Mouse (Mus musculus) lung, adult 2 months (tissue): ENCODE results near the gene Ywhaq.

ENCODE experiments used
- CTCF ChIP-seq: fragments of 200-500 bp; IDR thresholded peaks from 2 replicates; pipeline ENCODE4 v1.5.1; 2011; ENCODE audit warnings: mild to moderate bottlenecking, low read length, control low read depth; ENCODE audit not compliant: insufficient read depth
- POLR2A ChIP-seq: fragments of 200-500 bp; IDR thresholded peaks from 2 replicates; pipeline ENCODE4 v1.6.1; 2011; ENCODE audit warnings: low read depth, mild to moderate bottlenecking, control low read depth, low read length, borderline replicate concordance; ENCODE audit errors: extremely low read depth

DNA sequence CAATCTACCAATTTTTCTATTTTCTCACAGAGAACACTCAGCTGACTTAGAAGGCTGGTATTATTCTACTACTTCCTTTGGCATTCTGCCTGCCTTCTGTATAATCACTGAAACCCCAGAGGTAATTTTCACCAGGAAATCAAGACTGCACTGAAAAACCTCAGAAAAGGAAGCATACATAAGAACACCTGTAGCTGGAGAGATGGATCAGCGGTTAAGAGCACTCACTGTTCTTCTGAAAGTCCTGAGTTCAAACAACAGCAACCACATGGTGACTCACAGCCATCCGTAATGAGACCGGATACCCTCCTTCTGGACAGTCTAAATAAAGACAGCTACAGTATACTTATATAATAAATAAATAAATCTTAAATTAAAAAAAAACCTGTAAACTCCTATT lies 7.8 kb downstream of the Ywhaq start:
- no peak for TF ChIP-seq CTCF
- TF ChIP-seq POLR2A: no peak
